Mouse (Mus musculus): ENCODE results near the gene Mlycd.

- TF ChIP-seq CTCF (IDR thresholded peaks at IDR 0.05; ENCODE audit: borderline replicate concordance, control insufficient read depth, extremely low read depth, insufficient read depth, low read length, poor library complexity) = no peak
- no peak for TF ChIP-seq POLR2A (IDR thresholded peaks at IDR 0.05; ENCODE audit: control insufficient read depth, extremely low read depth, insufficient read depth, low read length, poor library complexity)
These were observed 7.7 kb upstream of the Mlycd start for GRCm38 (mm10) chr8:119386988-119387387.

Data from thymus, adult 2 months (tissue).